Mouse (Mus musculus): ENCODE data around the gene Nt5c. TPM values are rescaled to one million over a fixed set of nuclear protein-coding genes. Genes with fewer than 3 reads are reported as not detected.

Nt5c gene
- polyA plus RNA-seq, 1 experiment from 2014 or later, result 77.6 TPM

DNA sequence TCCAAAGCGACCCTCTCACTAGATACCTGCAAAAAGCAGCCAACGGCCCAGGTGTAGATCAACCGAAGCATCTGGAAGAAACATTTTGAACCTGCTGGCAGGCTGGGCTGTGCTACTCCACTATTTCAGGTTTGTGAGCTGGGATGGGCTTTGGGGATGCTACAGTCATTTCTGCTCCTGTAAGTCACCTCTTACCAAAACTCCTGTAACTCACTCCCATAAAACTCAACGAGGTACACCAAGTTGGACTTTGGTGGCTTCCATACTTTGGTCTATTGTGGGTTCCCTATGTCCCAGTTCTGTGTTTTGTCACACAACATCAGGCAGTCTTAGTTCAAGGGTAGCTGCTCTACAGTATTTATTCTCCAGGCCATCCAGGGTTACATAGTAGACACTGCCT, 29.4 kb upstream of the Nt5c start:
- Histone ChIP-seq H3K27ac (ENCODE audit: low read length) (no peak overlapping the region), H3K9me3 (ENCODE audit: low read length) (no peaks in the 10 kb centered on the region)
- 77% methylated on average over 4 of the region's 4 CpGs for WGBS

DNA sequence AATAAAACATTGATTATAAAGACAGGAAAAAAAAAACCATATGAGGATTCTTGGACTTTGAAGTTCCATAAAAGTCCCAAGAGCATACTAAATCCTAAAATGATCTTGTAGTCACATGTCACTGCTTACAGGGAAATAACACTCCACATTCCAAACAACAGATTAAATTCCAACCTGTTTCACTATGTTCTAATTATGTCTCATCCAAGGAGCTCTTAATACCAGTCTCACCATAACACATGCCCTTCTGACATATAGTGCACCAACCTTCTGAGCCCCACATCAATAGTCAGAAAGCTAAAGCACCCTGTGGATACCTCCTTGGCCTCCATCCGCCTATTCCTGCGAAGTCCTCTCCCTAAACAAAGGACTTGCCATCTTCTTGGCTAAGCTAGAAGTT, 28.6 kb upstream of the Nt5c start:
- Histone ChIP-seq H3K9me3 (ENCODE audit: low read length) (no peaks in the 10 kb centered on the region), H3K27me3 (ENCODE audit: insufficient read depth, low read length) (no peaks in the 10 kb centered on the region), H3K4me1 (ENCODE audit: insufficient read depth, low read length) (0 out of 2 replicates have a peak, but pooled peaks cover 3% of the 10 kb centered on the region), H3K36me3 (ENCODE audit: insufficient read depth, low read length) (peaks cover 15% of the 10 kb centered on the region), H3K4me3 (ENCODE audit: low read length) (no peak overlapping the region), H3K4me2 (replicated peaks; ENCODE audit: low read depth, low read length) (no peak overlapping the region), H3K27ac (ENCODE audit: low read length) (no peak overlapping the region), H3K9ac (replicated peaks; ENCODE audit: low read length) (no peak overlapping the region)
- WGBS, result 87% methylated on average over 2 of the region's 2 CpGs
- ATAC-seq (ENCODE audit: low FRiP score, low TSS enrichment), result no peak

More for the DNA sequence above, 29.4 kb upstream of the Nt5c start:
- H3K4me3 ChIP-seq (ENCODE audit: low read length), result no peak overlapping the region
- H3K36me3 ChIP-seq (ENCODE audit: insufficient read depth, low read length), result peaks cover 23% of the 10 kb centered on the region
- no peak for ATAC-seq (ENCODE audit: low FRiP score, low TSS enrichment)
- H3K27me3 ChIP-seq (ENCODE audit: insufficient read depth, low read length), result no peaks in the 10 kb centered on the region
- no peak overlapping the region for H3K9ac ChIP-seq (replicated peaks; ENCODE audit: low read length)
- H3K4me2 ChIP-seq (replicated peaks; ENCODE audit: low read depth, low read length), result no peak overlapping the region
- 0 out of 2 replicates have a peak, but pooled peaks cover 3% of the 10 kb centered on the region for H3K4me1 ChIP-seq (ENCODE audit: insufficient read depth, low read length)

DNA sequence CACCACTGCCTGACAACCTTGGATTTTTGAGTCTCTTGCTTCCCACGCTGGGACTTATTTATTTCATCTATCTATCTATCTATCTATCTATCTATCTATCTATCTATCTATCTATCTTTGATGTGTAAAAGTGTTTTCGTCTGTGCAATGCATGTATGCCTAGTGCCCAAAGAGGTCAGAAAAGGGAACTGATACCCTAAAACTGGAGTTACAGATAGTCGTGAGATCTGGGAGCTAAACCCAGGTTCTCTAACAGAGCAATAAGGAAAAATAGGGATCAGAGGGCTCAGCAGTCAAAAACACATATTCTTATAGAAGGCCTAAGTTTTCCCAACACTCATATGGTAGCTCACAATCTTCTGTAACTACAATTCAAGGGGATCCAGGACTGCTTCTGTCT, 27.9 kb upstream of the Nt5c start:
- H3K36me3 ChIP-seq (ENCODE audit: insufficient read depth, low read length), result peaks cover 13% of the 10 kb centered on the region
- H3K9me3 ChIP-seq (ENCODE audit: low read length), result no peaks in the 10 kb centered on the region
- peaks cover 6% of the 10 kb centered on the region; the same call in 1 of the 2 replicates for H3K4me1 ChIP-seq (ENCODE audit: insufficient read depth, low read length)
- no peak for ATAC-seq (ENCODE audit: low FRiP score, low TSS enrichment)
- H3K4me2 ChIP-seq (replicated peaks; ENCODE audit: low read depth, low read length), result no peak overlapping the region
- H3K4me3 ChIP-seq (ENCODE audit: low read length), result no peak overlapping the region
- 74% methylated on average over 3 of the region's 3 CpGs for WGBS
- H3K9ac ChIP-seq (replicated peaks; ENCODE audit: low read length), result no peak overlapping the region
- no peak overlapping the region for H3K27ac ChIP-seq (ENCODE audit: low read length)
- H3K27me3 ChIP-seq (ENCODE audit: insufficient read depth, low read length), result no peaks in the 10 kb centered on the region

DNA sequence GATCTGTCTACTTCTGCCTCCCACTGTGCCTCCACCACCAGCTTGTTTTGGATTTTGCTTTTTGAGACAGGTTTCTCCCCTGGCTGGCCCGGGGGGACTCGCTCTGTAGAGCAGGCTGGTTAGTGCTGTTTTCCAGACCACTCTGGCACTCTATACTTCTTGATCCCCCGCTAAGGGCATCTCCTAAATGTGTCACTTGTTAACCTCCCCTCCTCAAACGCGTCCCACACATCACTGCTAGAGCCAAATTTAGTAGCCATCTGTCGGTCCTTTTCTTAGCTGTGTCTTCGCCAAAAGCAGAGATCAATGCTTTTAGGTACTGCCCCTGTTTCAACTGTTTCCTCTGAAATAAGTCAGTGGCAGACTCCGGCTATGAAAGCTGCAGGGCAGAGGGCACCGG, 27.0 kb upstream of the Nt5c start:
- no peak overlapping the region for H3K27ac ChIP-seq (ENCODE audit: low read length)
- H3K27me3 ChIP-seq (ENCODE audit: insufficient read depth, low read length), result no peaks in the 10 kb centered on the region
- peaks cover 8% of the 10 kb centered on the region for H3K36me3 ChIP-seq (ENCODE audit: insufficient read depth, low read length)
- H3K4me1 ChIP-seq (ENCODE audit: insufficient read depth, low read length), result peaks cover 6% of the 10 kb centered on the region; the same call in 1 of the 2 replicates
- H3K4me3 ChIP-seq (ENCODE audit: low read length), result no peak overlapping the region
- H3K9me3 ChIP-seq (ENCODE audit: low read length), result no peaks in the 10 kb centered on the region
- WGBS, result 42% methylated on average over 9 of the region's 9 CpGs
- ATAC-seq (ENCODE audit: low FRiP score, low TSS enrichment), result no peak
- 0 out of 2 replicates have a peak overlapping the region, but pooled peaks have one; percentile 22 for H3K9ac ChIP-seq (replicated peaks; ENCODE audit: low read length)
- no peak overlapping the region for H3K4me2 ChIP-seq (replicated peaks; ENCODE audit: low read depth, low read length)

DNA sequence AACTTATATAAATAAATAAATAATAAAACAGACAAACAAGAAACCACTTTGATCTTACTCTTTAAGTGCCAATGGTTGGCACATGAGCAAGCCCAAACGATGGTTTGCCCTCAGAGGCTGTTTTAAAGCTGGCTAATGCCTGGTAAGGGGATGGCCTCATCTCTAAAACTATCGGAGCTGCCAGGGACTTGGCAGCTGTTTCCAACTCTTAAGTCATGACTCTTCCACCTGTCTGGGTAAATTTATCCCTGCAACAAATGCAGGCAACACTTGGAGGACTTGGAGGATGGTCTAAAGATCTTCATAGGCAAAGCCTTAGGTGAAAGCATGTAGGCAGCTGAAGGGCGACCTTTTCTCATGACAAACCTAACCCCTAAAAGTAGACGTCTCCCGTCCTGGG, 25.3 kb upstream of the Nt5c start:
- Histone ChIP-seq H3K4me3 (ENCODE audit: low read length) (no peak overlapping the region), H3K9me3 (ENCODE audit: low read length) (no peaks in the 10 kb centered on the region), H3K9ac (replicated peaks; ENCODE audit: low read length) (no peak overlapping the region), H3K4me1 (ENCODE audit: insufficient read depth, low read length) (peaks cover 14% of the 10 kb centered on the region), H3K36me3 (ENCODE audit: insufficient read depth, low read length) (no peaks in the 10 kb centered on the region; the same call in 1 of the 2 replicates), H3K4me2 (replicated peaks; ENCODE audit: low read depth, low read length) (no peak overlapping the region), H3K27me3 (ENCODE audit: insufficient read depth, low read length) (no peaks in the 10 kb centered on the region), H3K27ac (ENCODE audit: low read length) (no peak overlapping the region)
- ATAC-seq (ENCODE audit: low FRiP score, low TSS enrichment), result no peak
- 73% methylated on average over 5 of the region's 5 CpGs for WGBS

DNA sequence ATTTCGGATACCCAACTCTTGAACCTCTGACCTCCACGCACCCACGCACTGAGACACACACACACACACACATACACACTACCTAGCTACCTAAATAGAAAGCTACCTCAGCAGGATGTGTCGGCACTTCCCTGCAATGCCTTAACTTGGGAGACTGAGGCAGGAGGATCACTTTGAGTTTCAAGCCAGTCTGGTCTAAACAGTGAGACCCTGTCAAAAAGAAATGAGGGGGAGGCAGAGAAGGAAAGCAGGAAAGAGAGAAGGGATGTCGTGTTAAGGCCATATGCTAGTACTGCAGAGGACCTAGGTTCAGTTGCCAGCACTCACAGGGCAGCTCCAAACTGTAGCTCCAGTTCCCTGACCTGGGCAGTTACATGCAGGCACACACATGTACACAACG, 23.4 kb upstream of the Nt5c start:
- no peak for ATAC-seq (ENCODE audit: low FRiP score, low TSS enrichment)
- H3K36me3 ChIP-seq (ENCODE audit: insufficient read depth, low read length), result no peaks in the 10 kb centered on the region
- no peaks in the 10 kb centered on the region for H3K9me3 ChIP-seq (ENCODE audit: low read length)
- H3K9ac ChIP-seq (replicated peaks; ENCODE audit: low read length), result no peak overlapping the region; the same call in 1 of the 2 replicates
- H3K27ac ChIP-seq (ENCODE audit: low read length), result no peak overlapping the region
- WGBS, result 57% methylated on average over 6 of the region's 6 CpGs
- no peak overlapping the region for H3K4me3 ChIP-seq (ENCODE audit: low read length)
- H3K4me2 ChIP-seq (replicated peaks; ENCODE audit: low read depth, low read length), result no peak overlapping the region
- H3K4me1 ChIP-seq (ENCODE audit: insufficient read depth, low read length), result peaks cover 33% of the 10 kb centered on the region
- H3K27me3 ChIP-seq (ENCODE audit: insufficient read depth, low read length), result no peaks in the 10 kb centered on the region

DNA sequence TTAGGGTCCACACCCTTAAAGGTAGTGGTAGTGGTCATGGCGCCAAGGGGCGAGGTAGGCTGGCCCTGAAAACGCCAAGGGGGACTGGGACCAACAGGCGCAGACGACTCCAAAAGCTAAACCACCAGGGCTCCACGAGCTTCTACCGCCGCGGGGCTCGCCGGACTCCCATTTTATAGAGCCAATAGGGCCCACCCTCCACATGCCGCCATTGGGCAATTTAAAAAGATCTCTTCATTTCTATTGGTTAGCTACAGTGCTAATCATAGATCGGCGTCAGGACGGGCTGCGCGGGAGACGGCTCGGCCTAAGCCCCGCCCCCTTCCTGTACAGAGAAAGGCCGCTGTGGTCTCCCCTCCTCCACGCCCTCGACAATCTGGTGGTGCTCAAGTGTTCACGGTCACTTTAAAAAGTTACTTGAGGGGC, 22.6 kb upstream of the Nt5c start, which contains the start of gene Jpt1:
Gene Jpt1 (minus strand): TSS at position 150 of the 426 bp plus-strand sequence.
- WGBS, result 0% methylated on average over 24 of the region's 24 CpGs

DNA sequence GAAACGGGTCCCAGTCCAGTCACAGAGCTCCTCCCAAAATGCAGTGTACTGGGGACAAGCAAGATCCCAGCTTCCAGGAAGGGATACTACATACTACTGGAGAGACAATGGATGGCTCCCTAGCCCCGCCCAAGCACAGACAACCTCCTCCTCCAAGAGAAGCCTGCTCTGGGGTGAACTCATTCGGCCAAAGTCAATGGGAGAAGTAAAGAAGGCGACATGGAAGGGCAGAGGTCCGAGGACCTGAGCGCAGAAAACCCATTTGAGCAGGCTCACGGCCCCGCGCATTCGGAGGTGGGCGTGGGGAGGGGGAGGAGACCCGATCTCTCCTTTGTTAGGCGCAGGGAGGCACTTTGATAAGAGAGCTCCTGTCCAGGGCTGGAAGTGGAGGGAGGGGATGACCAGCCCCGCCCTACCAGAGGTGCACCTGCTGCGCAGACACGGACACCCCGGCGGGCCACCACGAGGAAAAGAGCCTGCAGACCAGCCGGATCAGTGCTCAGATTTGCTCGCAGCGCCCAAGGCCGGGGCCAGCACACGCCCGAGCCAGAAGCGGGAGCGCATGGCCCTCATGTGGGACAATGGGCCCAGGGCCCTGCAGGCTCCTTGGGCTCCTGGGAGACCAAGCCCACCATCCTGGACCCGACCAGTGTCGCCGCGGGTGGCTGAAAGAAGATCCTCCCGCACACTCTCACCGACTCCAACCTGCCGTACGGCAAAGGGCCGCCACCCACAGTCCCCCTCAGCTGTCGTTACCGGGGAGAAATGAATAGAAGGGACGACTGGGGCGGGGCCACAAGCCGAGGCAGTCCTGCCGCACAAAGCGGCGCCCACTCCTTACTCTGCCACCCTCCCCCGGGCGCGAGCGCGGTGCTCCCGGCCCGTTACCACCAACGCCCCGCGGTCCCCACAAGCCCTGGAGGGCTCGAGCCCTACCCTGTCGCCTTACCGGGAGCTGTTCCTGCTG, 21.9 kb upstream of the Nt5c start:
- H3K9me3 ChIP-seq (ENCODE audit: low read length), result no peaks in the 10 kb centered on the region
- peak overlapping the region; percentile 98 for H3K9ac ChIP-seq (replicated peaks; ENCODE audit: low read length)
- WGBS, result 0% methylated on average over 57 of the region's 57 CpGs

More for the DNA sequence above, 22.6 kb upstream of the Nt5c start, which contains the start of gene Jpt1:
- H3K4me2 ChIP-seq (replicated peaks; ENCODE audit: low read depth, low read length), result peak within 1 kb of the TSS; percentile 70
- peak; percentile 98 for ATAC-seq (ENCODE audit: low FRiP score, low TSS enrichment)
- no peaks in the 10 kb centered on the region for H3K27me3 ChIP-seq (ENCODE audit: insufficient read depth, low read length)
- H3K9ac ChIP-seq (replicated peaks; ENCODE audit: low read length), result peak within 1 kb of the TSS; percentile 98
- no peaks in the 10 kb centered on the region for H3K9me3 ChIP-seq (ENCODE audit: low read length)
- H3K4me1 ChIP-seq (ENCODE audit: insufficient read depth, low read length), result peaks cover 38% of the 10 kb centered on the region
- H3K36me3 ChIP-seq (ENCODE audit: insufficient read depth, low read length), result no peaks in the 10 kb centered on the region
- H3K4me3 ChIP-seq (ENCODE audit: low read length), result peak within 1 kb of the TSS; percentile 97
- H3K27ac ChIP-seq (ENCODE audit: low read length), result peak within 1 kb of the TSS; percentile 85

DNA sequence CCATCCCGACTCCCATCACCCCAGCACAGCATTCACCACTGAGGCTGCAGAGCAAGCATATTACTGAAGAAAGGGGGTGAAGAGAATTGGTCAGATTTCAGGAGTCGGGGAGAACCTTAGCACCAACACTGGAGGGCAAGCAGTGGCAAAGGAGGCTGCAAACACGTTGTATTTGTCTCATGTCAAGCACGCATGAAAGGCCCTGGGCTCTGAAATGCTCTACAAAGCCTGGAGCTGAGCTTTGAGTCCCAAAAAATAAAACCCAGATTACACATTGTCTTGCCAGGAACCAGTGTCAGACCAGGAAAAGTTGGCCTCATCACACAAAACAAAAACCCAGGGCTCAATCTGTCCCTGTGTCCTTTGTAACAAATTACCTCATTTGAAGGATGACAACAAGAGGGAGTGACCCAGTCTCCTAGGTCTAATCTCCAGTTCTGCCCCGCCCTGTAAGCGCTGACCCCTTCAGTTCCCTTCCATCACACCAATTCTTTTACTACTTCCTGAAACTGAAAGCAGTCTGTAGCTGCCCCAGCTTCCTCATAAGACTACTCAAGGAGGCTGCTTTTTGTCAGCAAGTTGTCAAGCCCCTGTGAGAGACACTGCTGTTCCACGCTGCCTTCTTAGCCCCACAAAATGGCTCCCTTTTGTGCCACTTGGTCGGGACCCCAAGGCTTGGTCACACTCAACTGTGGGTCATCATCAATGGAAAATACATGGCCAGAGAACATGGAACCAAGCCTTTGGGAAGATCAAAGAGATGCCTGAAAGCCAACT, 20.9 kb upstream of the Nt5c start:
- Histone ChIP-seq H3K36me3 (ENCODE audit: insufficient read depth, low read length) (no peaks in the 10 kb centered on the region), H3K4me2 (replicated peaks; ENCODE audit: low read depth, low read length) (peak overlapping the region; percentile 70), H3K9me3 (ENCODE audit: low read length) (no peaks in the 10 kb centered on the region), H3K27me3 (ENCODE audit: insufficient read depth, low read length) (no peaks in the 10 kb centered on the region), H3K9ac (replicated peaks; ENCODE audit: low read length) (peak overlapping the region; percentile 98), H3K27ac (ENCODE audit: low read length) (peak overlapping the region; percentile 48), H3K4me3 (ENCODE audit: low read length) (peak overlapping the region; percentile 97), H3K4me1 (ENCODE audit: insufficient read depth, low read length) (peaks cover 38% of the 10 kb centered on the region)
- WGBS, result 18% methylated on average over 8 of the region's 8 CpGs
- no peak for ATAC-seq (ENCODE audit: low FRiP score, low TSS enrichment)

More for the DNA sequence above, 21.9 kb upstream of the Nt5c start:
- peak; percentile 69 for ATAC-seq (ENCODE audit: low FRiP score, low TSS enrichment)
- H3K4me2 ChIP-seq (replicated peaks; ENCODE audit: low read depth, low read length), result peak overlapping the region; percentile 70
- H3K27ac ChIP-seq (ENCODE audit: low read length), result peak overlapping the region; percentile 85
- H3K36me3 ChIP-seq (ENCODE audit: insufficient read depth, low read length), result no peaks in the 10 kb centered on the region
- no peaks in the 10 kb centered on the region for H3K27me3 ChIP-seq (ENCODE audit: insufficient read depth, low read length)
- peaks cover 38% of the 10 kb centered on the region for H3K4me1 ChIP-seq (ENCODE audit: insufficient read depth, low read length)
- peak overlapping the region; percentile 97 for H3K4me3 ChIP-seq (ENCODE audit: low read length)

Data from kidney, embryonic 16.5 days (tissue).